Mouse (Mus musculus) macrophage (primary cell): ENCODE results near the gene Gna14. TPM values are rescaled to one million over a fixed set of nuclear protein-coding genes. Genes with fewer than 3 reads are reported as not detected.

ENCODE experiments used
- H3K27ac ChIP-seq: fragments of 350-480 bp; formaldehyde crosslinking; 2 replicates; pipeline ENCODE4 v1.9.0; 2021
- H3K36me3 ChIP-seq: fragments of 350-480 bp; formaldehyde crosslinking; 2 replicates; pipeline ENCODE4 v1.9.0; 2021; ENCODE audit errors: inconsistent target
- H3K4me3 ChIP-seq: fragments of 350-480 bp; formaldehyde crosslinking; 2 replicates; pipeline ENCODE4 v1.9.0; 2021; ENCODE audit errors: inconsistent target
- H3K79me2 ChIP-seq: fragments of 350-480 bp; formaldehyde crosslinking; 2 replicates; pipeline ENCODE4 v1.9.0; 2021; ENCODE audit errors: inconsistent target
- WGBS: methylation state at CpG from one replicate; pipeline ENCODE4 v1.1.7; 2026; ENCODE audit warnings: inconsistent platforms; ENCODE audit not compliant: missing documents; 5-methylcytosine and 5-hydroxymethylcytosine counted together
- polyA plus RNA-seq: library from polyadenylated mRNA; stranded (reverse); fragments of 250-400 nt; gene quantifications from 3 replicates; pipeline ENCODE4 v1.2.4, GENCODE M21; 2018; ENCODE audit warnings: inconsistent platforms

The Gna14 gene
- polyA plus RNA-seq, 1 experiment from 2014 or later = 0.13 TPM

GRCm38 (mm10) chr19:16623154-16623553 lies 187.6 kb downstream of the Gna14 start:
- no peaks in the 10 kb centered on the region for H3K79me2 ChIP-seq
- no peak overlapping the region for H3K27ac ChIP-seq
- H3K36me3 ChIP-seq = no peaks in the 10 kb centered on the region
- 98% methylated on average over 3 of the region's 4 CpGs for WGBS
- H3K4me3 ChIP-seq = no peak overlapping the region

DNA sequence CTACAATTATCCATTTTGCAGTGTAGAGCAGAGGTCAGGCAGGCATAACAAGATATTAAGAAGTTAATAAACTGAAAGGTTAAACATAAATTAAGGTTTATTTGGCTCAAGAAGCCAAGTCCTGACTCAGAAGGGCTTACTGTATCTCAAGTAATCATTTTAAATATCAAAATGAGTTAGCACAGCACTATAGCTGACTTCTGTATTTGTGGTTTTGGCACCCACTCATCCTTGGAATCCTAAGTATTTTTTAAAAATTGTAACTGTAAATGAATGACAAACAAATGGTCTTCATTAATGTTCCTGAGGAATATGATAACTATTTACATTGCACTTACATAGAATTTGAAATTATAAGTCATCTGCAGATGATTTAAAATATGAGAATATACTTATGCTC lies 189.4 kb downstream of the Gna14 start:
- H3K36me3 ChIP-seq = no peaks in the 10 kb centered on the region
- no peaks in the 10 kb centered on the region for H3K79me2 ChIP-seq
- H3K4me3 ChIP-seq = no peak overlapping the region

DNA sequence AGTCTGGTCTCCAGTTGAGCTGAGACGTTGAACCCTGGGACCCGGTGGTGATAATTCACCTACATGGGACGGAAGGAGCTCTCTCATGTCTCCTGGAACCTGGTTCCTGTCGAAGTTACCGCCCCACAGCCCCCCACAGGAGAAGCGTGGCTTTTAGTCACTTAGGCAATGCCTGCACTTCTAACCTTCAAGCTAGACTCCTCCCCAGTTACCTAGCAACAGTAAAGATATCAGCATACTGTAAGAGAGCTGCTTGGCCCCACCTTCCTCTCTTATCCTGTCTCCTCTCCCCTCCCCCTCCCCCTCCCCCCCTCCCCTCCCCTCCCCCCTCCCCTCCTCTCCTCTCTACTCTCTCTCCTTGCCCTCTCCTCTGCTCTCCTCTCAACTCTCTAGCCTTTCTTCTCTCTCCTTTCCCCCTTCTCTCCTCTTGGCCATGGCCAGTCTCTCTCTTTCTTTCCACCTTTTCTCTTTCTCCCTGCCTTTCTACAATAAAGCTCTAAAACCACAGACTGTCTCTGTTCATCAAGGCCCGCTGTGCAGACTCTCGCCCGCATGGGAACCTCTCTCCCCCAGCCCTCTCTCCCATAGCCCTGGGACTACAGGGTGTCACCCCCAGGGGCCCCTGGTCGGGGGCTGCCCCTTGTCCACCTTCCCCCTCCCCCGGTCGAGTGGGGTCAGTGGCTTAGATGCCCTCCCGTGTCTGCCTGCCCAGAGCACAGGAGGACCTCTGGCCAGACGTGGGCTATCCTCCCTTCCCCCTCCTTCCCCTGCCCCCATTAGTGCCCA lies 190.2 kb downstream of the Gna14 start:
- 90% methylated on average over 14 of the region's 14 CpGs for WGBS
- H3K36me3 ChIP-seq = no peaks in the 10 kb centered on the region
- no peak overlapping the region for H3K4me3 ChIP-seq
- H3K27ac ChIP-seq = no peak overlapping the region
- no peaks in the 10 kb centered on the region for H3K79me2 ChIP-seq

More for the DNA sequence above, 189.4 kb downstream of the Gna14 start:
- no peak overlapping the region for H3K27ac ChIP-seq
